Mouse (Mus musculus) right cerebral cortex, postnatal 25 days (tissue): ENCODE measurements at regions not wholly inside any gene's neighbourhood (a gene's known extent, or its start where the extent isn't known, plus 50 kb on each side); places are given as distances from the start of the nearest gene placed in this dataset.

Experiments
- DNase-seq: peaks from one replicate; pipeline ENCODE4 v3.0.0; 2022

DNA sequence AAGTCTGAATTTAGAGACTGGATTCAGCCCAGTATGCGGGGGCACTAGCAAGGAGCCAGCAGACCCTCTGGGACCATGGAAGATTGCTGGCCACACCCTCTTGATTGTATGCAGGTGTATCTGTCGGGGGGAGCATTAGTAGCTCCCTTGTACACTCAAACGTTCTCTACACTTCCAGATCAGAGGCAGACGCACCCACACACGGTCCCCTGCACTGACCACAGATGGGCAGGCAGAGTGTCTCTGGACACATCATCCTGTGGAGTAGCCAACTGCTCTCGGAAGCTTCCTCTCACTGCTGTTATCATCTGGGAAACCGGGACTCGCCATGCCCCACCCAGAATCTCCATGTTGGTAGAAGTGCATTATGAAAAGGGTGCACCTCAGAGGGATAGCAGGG lies 176.7 kb downstream of the Mycn start:
- no peak for DNase-seq

GRCm38 (mm10) chr12:12764586-12764985 lies 177.1 kb downstream of the Mycn start:
- DNase-seq = no peak

DNA sequence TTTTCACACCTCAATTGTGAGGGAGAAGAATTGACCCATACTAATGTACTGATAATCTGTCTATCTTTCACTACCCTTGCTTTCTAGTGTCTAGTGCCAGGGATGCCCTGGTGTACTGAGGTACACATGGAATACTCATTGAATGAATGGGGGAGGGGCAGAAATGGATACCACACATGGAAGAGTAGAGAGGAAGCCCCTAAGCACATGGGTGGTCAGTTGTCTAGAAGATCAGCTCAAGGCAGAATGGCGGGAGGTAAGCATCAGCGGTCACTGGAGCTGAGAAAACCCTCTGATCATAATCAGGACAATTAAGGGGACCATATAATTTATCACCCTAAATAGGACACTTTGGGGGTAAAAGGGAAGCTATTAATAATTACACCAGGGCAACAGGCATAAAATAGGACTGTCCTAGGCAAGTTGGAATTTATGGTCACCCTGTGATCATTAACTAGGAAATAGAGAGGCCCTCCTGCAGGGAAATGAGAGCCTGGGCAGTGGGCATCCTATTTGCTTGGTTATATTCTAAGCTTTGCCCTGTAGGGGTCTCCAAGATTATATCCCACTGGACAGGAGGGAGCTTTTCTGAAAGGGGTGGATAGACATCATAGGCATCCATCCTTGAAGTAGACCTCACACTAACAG lies 185.3 kb downstream of the Mycn start:
- DNase-seq = no peak

DNA sequence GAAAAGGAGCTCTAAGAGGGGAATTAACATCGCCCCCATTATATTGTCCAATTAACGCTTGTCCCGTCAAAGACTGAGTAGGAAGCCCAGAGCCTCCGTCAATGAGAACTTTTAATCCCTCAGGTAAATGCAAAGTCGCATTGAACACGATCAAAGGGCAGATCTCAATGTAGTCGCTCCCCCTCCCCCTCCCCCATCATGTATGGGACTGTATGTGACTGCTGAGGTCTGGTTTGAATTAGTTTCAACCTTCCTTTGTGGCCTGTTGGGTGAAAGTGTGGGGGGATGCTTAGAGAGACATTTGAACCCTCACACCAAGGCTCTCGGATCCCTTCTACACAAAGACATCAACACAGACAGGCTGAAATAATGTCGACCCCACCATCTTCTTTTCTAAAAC lies 187.9 kb downstream of the Mycn start:
- no peak for DNase-seq

DNA sequence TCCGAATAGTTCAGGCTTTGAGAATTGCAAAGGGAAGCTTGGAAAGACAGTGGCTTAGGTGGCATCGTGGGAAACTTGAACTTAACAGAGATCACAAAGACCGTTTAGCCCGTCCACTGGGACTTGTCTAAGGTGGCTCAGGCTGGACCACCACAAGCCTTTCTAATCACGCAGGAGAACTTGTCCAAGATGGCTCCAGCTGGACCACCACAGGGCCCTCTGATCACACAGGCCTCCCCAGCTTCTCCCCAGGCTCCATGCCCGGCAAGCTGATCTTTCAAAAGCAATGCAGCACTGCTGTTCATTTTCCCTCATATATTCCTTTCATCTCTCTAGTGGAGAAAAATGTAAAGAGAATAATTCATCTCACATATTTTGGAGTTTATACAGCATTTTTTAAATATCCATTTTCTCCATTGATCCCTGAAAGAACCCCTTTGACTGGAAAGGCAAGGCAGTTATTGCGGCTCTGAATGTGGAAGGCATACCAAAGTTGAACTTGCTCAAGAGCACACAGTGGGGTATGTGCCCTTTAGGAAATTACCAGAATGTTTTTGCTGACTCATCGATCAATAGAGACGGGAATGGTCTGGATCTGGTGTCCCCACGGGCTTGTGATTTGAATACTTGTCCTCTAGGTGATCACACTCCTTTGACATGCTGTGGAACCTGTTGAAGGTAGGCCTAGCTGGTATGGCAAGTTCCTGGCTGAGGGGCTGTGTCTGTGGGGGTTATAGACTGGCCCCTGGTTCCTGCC lies 189.9 kb downstream of the Mycn start:
- DNase-seq = no peak

DNA sequence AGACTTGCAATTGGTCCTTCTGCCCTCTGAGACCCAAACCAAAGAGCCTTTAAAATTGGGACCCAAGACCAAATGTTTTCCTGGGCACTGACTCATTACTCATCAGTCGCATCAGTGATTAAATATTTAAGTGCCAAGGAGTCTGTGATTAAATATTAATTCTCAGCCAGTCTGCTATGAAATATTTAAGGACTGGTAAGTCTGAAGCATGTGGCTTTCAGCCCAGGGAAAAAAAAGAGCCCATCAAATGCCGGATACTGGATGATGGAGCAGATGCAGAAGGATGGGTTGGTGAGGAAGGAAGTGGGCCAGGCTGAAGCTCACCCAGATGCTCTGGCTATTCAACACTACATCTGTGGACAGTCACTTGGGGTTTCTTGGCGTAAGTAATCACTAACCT lies 192.0 kb downstream of the Mycn start:
- no peak for DNase-seq

DNA sequence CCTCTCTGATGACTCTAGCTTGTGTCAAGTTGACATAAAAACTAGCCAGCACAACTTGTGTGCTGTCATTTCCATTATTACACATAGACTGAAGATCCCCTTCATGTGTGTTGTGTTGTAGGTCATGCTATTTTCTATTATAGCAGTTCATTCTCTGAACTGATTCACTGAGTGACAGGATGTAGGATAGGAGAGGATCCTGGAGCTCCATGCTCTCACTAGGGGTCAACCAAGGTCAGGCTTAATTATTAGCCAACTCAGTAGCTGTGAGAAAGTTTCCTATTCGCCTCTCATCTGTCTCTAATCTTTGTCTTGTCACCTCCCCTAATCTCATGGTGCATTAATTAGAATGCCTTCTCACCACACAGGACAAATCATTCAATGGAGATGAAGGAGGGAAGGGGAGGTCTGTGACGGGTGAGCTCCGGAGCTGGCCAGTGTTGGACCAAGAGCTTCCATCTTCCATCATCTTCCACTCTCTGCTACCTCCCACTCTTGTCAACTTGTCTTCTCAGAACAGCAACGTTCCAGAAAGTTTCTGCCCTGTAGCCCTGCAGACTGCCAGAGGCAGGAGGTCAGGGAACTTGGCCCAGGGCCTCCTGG lies 194.8 kb downstream of the Mycn start:
- no peak for DNase-seq

- no peak for DNase-seq
These were observed 197.2 kb downstream of the Mycn start for GRCm38 (mm10) chr12:12744492-12744891.

GRCm38 (mm10) chr12:12738631-12739331 lies 202.9 kb downstream of the Mycn start:
- no peak for DNase-seq

DNA sequence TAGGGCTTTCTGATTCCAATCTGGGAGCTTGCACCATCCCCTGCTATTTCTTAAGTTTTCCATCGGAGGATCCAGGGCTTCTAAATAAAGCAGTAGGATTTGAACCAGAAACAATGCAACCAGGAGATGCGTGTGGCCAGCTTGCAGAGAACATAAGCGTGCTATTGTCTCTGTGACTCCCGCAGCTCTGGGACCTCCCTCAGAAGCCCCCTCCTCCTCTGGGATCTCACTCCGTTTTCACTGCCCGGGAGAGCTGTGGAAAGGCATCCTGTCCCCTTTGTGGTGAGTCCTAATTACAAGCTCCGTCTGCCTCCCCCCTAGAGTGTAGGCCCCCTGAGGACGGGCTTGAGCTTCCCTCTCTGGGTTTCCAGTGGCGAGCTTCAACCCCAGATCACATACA lies 215.9 kb downstream of the Mycn start:
- no peak for DNase-seq

DNA sequence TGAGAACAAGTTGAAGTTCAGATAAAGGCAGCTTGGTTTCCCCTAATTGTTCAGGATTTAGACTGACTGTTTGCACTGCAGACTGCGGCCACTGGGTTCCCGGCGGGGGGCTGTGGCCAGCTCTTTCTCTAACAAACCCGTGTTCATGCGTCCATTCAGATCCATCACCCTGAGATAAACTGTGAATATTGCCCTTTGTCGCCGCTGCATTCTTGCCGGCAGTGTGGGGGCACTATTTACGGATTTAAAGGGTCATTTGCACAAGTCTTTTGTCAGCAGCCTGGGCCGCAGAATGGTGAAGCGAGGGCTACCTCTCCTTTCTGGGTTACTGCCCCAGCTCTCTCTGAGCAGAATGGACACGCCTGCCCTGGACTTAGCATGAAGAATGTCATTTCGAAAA lies 216.6 kb downstream of the Mycn start:
- no peak for DNase-seq

GRCm38 (mm10) chr12:12723724-12724487 lies 217.8 kb downstream of the Mycn start:
- DNase-seq = no peak

GRCm38 (mm10) chr12:12722982-12723661 lies 218.6 kb downstream of the Mycn start:
- DNase-seq = no peak

- DNase-seq = no peak
These were observed 225.0 kb downstream of the Mycn start for GRCm38 (mm10) chr12:12716691-12717090.

DNA sequence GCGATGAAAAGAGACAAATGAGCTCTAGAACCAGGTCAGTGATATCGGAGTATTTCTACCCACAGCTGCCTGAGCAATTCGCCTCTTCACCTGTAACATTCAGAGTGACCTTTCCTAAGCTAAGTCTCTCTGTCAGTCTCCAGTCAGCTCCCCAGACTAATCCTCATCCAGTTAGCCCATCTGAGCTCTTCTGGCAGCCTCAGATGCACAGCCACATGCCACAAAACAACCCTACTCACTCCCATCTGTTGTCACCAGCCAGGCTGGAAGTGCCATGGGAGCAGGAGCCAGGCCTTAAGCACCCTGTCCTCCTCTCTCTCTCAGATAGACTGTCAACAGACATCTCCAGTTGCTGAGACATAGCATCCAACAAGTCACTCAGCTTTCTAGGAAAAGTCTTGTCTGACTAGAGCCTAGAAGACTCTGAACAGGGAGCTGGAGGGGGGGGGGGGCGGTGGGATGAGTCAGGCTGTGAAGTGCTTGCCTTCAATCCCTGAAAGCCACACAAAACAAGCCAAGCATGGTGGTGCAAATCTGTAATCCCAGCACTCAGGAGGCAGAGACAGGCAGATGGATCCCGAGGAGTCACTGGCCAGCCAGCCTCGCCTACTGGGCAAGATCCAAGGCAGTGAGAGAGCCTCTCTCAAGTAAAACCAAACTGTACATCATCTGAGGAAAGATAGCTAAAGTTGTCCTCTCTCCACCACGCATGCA lies 225.6 kb downstream of the Mycn start:
- no peak for DNase-seq

- peak; percentile 23 for DNase-seq
These were observed 226.2 kb downstream of the Mycn start for GRCm38 (mm10) chr12:12715528-12715927.

DNA sequence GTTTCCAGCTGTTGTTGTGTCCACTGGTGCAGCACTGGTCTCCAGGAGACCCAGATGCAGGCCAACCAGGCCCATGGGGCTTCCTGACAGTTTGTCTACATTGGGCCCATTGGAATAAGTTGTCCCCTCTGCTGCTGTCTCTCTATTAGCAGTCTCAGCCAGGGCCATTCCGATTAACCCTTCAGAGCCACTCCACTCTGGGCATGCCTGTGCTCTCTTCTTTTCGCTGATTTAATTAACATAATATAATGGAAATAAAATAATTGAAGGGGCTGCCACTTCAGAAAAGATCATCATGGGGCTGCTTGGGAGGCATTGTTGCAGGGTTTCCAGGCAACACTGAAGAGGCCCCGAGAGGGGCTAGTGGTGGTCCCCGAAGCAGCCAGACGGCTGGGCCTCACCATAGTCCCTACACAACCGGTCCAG lies 231.5 kb downstream of the Mycn start:
- no peak for DNase-seq

DNA sequence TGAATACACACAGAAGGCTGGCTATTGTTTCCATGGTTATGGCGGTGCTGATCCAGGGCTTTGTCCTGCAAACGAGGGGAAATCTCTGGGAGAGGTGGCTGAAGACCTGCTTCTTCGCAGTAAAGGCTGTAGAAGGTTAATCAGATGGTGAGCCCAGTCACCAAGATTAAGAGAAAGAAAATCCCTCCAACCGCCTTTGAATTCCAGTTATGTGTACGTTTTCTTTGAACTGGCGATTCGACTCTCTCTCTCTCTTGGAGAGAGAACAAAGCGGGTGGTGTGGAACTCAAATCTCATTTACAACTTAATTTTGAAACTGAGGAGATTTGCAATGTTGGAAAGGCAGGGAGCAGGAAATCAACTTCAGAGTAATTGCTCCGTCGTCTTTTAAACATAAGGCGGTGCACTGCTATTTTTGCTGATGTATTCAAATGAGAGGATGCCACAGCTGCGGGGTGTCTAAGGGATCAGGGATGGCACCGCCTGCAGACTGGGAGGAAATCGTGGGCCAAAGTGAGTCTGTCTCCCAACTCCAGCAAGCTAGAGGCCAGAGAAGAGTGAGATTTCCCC lies 232.7 kb downstream of the Mycn start:
- no peak for DNase-seq

DNA sequence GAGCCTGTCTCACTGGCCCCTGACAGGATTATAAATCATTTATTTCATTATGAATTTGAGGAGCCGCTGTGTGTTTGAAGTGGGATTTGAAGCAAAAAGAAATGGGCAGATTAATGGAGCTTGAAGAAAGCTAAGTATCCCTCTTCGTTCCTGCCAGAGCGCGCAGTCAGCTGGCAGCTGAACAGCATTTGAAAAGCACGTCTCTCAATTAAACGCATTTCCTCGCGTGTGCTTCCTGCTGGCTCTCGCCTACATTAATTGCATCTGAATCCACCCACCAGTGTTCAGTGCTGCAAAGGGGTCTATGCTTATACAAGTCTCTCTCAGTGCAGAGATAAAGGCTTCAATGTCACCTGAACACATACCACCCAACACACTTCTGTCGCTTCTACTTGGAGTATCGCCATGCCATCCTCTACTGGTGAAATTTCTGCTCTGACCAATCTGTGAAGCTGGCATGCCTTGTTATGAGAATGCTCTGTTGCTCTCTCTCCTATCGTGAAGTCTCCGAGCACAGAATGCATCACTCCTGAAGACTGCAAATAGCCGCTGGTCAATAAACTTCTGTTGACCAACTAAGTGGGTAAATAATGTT lies 235.3 kb downstream of the Mycn start:
- no peak for DNase-seq

GRCm38 (mm10) chr12:12701735-12702134 lies 240.0 kb downstream of the Mycn start:
- no peak for DNase-seq
